Mouse (Mus musculus) megakaryocyte, embryonic 14.5 days (primary cell): Measurements from ENCODE around the gene Cfap97. TPM values are rescaled to one million over a fixed set of nuclear protein-coding genes. Genes with fewer than 3 reads are reported as not detected.
A peak's percentile ranks its signal among the peaks of the same experiment; 100 is the strongest.

Experiments
- H3K27me3 ChIP-seq: replicated peaks from 2 replicates; pipeline ENCODE3; 2012; ENCODE audit warnings: inconsistent platforms
- H3K36me3 ChIP-seq: replicated peaks from 2 replicates; pipeline ENCODE3; 2012; ENCODE audit warnings: low read length, inconsistent platforms, mixed read lengths
- H3K4me1 ChIP-seq: 2 replicates; pipeline ENCODE4 v1.6.1; 2012; ENCODE audit warnings: inconsistent platforms
- H3K4me3 ChIP-seq: replicated peaks from 2 replicates; pipeline ENCODE3; 2012; ENCODE audit warnings: moderate library complexity, mild to moderate bottlenecking, inconsistent platforms
- H3K9me3 ChIP-seq: 2 replicates; pipeline ENCODE4 v1.6.1; 2012; ENCODE audit warnings: inconsistent platforms
- FLI1 ChIP-seq: IDR thresholded peaks from 2 replicates; pipeline ENCODE4 v1.6.1; 2012; ENCODE audit warnings: low read length, inconsistent platforms, mixed read lengths
- GATA1 ChIP-seq: IDR thresholded peaks from 3 replicates; pipeline ENCODE4 v1.6.1; 2012; ENCODE audit warnings: mixed read lengths, low read length, inconsistent platforms, borderline replicate concordance
- polyA plus RNA-seq: library from polyadenylated mRNA; stranded (reverse); fragments of >175 nt; gene quantifications from 2 replicates; pipeline ENCODE4 v1.2.3, GENCODE M21; 2012; ENCODE audit warnings: low replicate concordance; ENCODE audit not compliant: insufficient read depth

Gene Cfap97
- polyA plus RNA-seq, 1 experiment: 0.76 TPM

GRCm38 (mm10) chr8:46137843-46138596, 13.6 kb upstream of the Cfap97 start:
- Histone ChIP-seq H3K27me3 (no peaks in the 10 kb centered on the region), H3K9me3 (peaks cover 4% of the 10 kb centered on the region; the same call in 1 of the 2 replicates), H3K4me1 (peaks cover 54% of the 10 kb centered on the region), H3K4me3 (no peak overlapping the region), H3K36me3 (peaks cover 29% of the 10 kb centered on the region)
- TF ChIP-seq FLI1 (no peak), GATA1 (no peak)

GRCm38 (mm10) chr8:46140376-46141120, 11.0 kb upstream of the Cfap97 start:
- Histone ChIP-seq H3K9me3 (no peaks in the 10 kb centered on the region), H3K36me3 (peaks cover 22% of the 10 kb centered on the region)

GRCm38 (mm10) chr8:46141688-46142087, 9.9 kb upstream of the Cfap97 start:
- H3K4me3 ChIP-seq: no peak overlapping the region
- H3K27me3 ChIP-seq: no peaks in the 10 kb centered on the region
- no peak for TF ChIP-seq GATA1
- no peak for TF ChIP-seq FLI1
- H3K9me3 ChIP-seq: no peaks in the 10 kb centered on the region
- H3K36me3 ChIP-seq: peaks cover 16% of the 10 kb centered on the region
- H3K4me1 ChIP-seq: peaks cover 90% of the 10 kb centered on the region

More at GRCm38 (mm10) chr8:46140376-46141120, 11.0 kb upstream of the Cfap97 start:
- no peak for TF ChIP-seq FLI1
- no peak for TF ChIP-seq GATA1
- H3K4me3 ChIP-seq: no peak overlapping the region
- no peaks in the 10 kb centered on the region for H3K27me3 ChIP-seq
- peaks cover 79% of the 10 kb centered on the region for H3K4me1 ChIP-seq

GRCm38 (mm10) chr8:46142498-46143081, 9.0 kb upstream of the Cfap97 start:
- Histone ChIP-seq H3K9me3 (no peaks in the 10 kb centered on the region), H3K4me3 (peak overlapping the region; percentile 42), H3K36me3 (peaks cover 10% of the 10 kb centered on the region), H3K27me3 (no peaks in the 10 kb centered on the region), H3K4me1 (peaks cover 94% of the 10 kb centered on the region)
- no peak for TF ChIP-seq FLI1
- TF ChIP-seq GATA1: no peak

- TF ChIP-seq GATA1: no peak
- TF ChIP-seq FLI1: no peak
- Histone ChIP-seq H3K4me1 (peaks cover 93% of the 10 kb centered on the region), H3K4me3 (peak overlapping the region; percentile 79), H3K9me3 (no peaks in the 10 kb centered on the region), H3K27me3 (no peaks in the 10 kb centered on the region), H3K36me3 (peaks cover 13% of the 10 kb centered on the region)
Measured at GRCm38 (mm10) chr8:46143470-46143869, 8.1 kb upstream of the Cfap97 start.

- TF ChIP-seq FLI1 (no peak), GATA1 (no peak)
- Histone ChIP-seq H3K9me3 (no peaks in the 10 kb centered on the region), H3K4me1 (peaks cover 93% of the 10 kb centered on the region), H3K4me3 (peak overlapping the region; percentile 79), H3K36me3 (peaks cover 11% of the 10 kb centered on the region), H3K27me3 (no peaks in the 10 kb centered on the region)
Measured at GRCm38 (mm10) chr8:46143924-46144323, 7.6 kb upstream of the Cfap97 start.

- no peaks in the 10 kb centered on the region for H3K9me3 ChIP-seq
- TF ChIP-seq FLI1 (no peak), GATA1 (no peak)
- H3K4me3 ChIP-seq: peak overlapping the region; percentile 75
- H3K36me3 ChIP-seq: peaks cover 5% of the 10 kb centered on the region
- no peaks in the 10 kb centered on the region for H3K27me3 ChIP-seq
- H3K4me1 ChIP-seq: peaks cover 95% of the 10 kb centered on the region
Measured at GRCm38 (mm10) chr8:46146173-46146572, 5.4 kb upstream of the Cfap97 start.

- TF ChIP-seq FLI1: no peak
- no peak for TF ChIP-seq GATA1
- H3K9me3 ChIP-seq: no peaks in the 10 kb centered on the region
- no peaks in the 10 kb centered on the region for H3K27me3 ChIP-seq
- no peak overlapping the region for H3K4me3 ChIP-seq
- peaks cover 75% of the 10 kb centered on the region for H3K4me1 ChIP-seq
- peaks cover 5% of the 10 kb centered on the region for H3K36me3 ChIP-seq
Measured at GRCm38 (mm10) chr8:46149306-46149705, 2.3 kb upstream of the Cfap97 start.

- no peak for TF ChIP-seq FLI1
- TF ChIP-seq GATA1: no peak
- Histone ChIP-seq H3K9me3 (no peaks in the 10 kb centered on the region), H3K4me1 (peaks cover 73% of the 10 kb centered on the region), H3K36me3 (peaks cover 5% of the 10 kb centered on the region), H3K27me3 (no peaks in the 10 kb centered on the region), H3K4me3 (peak overlapping the region; percentile 97)
Measured at GRCm38 (mm10) chr8:46149782-46150181, 1.8 kb upstream of the Cfap97 start.

- no peaks in the 10 kb centered on the region for H3K27me3 ChIP-seq
- H3K4me3 ChIP-seq: peak within 1 kb of the TSS; percentile 97
- peaks cover 5% of the 10 kb centered on the region for H3K36me3 ChIP-seq
- peaks cover 54% of the 10 kb centered on the region for H3K4me1 ChIP-seq
- H3K9me3 ChIP-seq: no peaks in the 10 kb centered on the region
- TF ChIP-seq GATA1: no peak
- no peak for TF ChIP-seq FLI1
Measured at GRCm38 (mm10) chr8:46152064-46153031, 777 bp downstream of the Cfap97 start, which contains the start of gene Snx25. Gene Snx25, minus strand, starts transcription at chr8:46152159.
